Mouse (Mus musculus) thymus, postnatal 4 days (tissue): ENCODE measurements around the gene Cacng2.

Source experiments
- DNase-seq: peaks from one replicate; pipeline ENCODE4 v3.0.0; 2021

Gene Cacng2

GRCm38 (mm10) chr15:78001400-78001799 is 118.4 kb downstream of the Cacng2 start:
- no peak for DNase-seq

- no peak for DNase-seq
Observed at GRCm38 (mm10) chr15:77988541-77988940, 131.3 kb downstream of the Cacng2 start.

- DNase-seq, result no peak
Observed at GRCm38 (mm10) chr15:77983391-77983790, 136.4 kb downstream of the Cacng2 start.

GRCm38 (mm10) chr15:77982195-77982939 is 137.5 kb downstream of the Cacng2 start:
- DNase-seq, result peak; percentile 78

GRCm38 (mm10) chr15:77981181-77981680 is 138.6 kb downstream of the Cacng2 start:
- no peak for DNase-seq

- no peak for DNase-seq
Observed at GRCm38 (mm10) chr15:77979427-77979865, 140.4 kb downstream of the Cacng2 start.

GRCm38 (mm10) chr15:77977663-77978062 is 142.2 kb downstream of the Cacng2 start:
- no peak for DNase-seq

GRCm38 (mm10) chr15:77974165-77974841 is 145.5 kb downstream of the Cacng2 start:
- no peak for DNase-seq

GRCm38 (mm10) chr15:77970470-77971292 is 149.1 kb downstream of the Cacng2 start, which contains the start of gene Eif3d:
Eif3d (minus strand) TSS chr15:77970813.
- peak; percentile 98 for DNase-seq

- DNase-seq, result no peak
Observed at GRCm38 (mm10) chr15:77969940-77970469, 149.8 kb downstream of the Cacng2 start.

- no peak for DNase-seq
Observed at GRCm38 (mm10) chr15:77965117-77965528, 154.7 kb downstream of the Cacng2 start.

- no peak for DNase-seq
Observed at GRCm38 (mm10) chr15:77962447-77962846, 157.4 kb downstream of the Cacng2 start.

GRCm38 (mm10) chr15:77960693-77961092 is 159.1 kb downstream of the Cacng2 start:
- DNase-seq, result no peak

- no peak for DNase-seq
Observed at GRCm38 (mm10) chr15:77958071-77958470, 161.8 kb downstream of the Cacng2 start.

GRCm38 (mm10) chr15:77957625-77958024 is 162.2 kb downstream of the Cacng2 start:
- no peak for DNase-seq

GRCm38 (mm10) chr15:77956404-77956901 is 163.4 kb downstream of the Cacng2 start, which contains the start of gene Foxred2:
Foxred2 (minus strand) TSS chr15:77956722.
- peak; percentile 94 for DNase-seq

- DNase-seq, result peak; percentile 48
Observed at GRCm38 (mm10) chr15:77955440-77956403, 164.1 kb downstream of the Cacng2 start.

- peak; percentile 25 for DNase-seq
Observed at GRCm38 (mm10) chr15:77954362-77954761, 165.5 kb downstream of the Cacng2 start.

- DNase-seq, result no peak
Observed at GRCm38 (mm10) chr15:77952921-77953320, 166.9 kb downstream of the Cacng2 start.

- no peak for DNase-seq
Observed at GRCm38 (mm10) chr15:77949061-77949460, 170.8 kb downstream of the Cacng2 start.

GRCm38 (mm10) chr15:77945711-77946110 is 174.1 kb downstream of the Cacng2 start:
- no peak for DNase-seq
